ENCODE assay signal across 8 mouse cellular contexts in genomic region chr10:42987594-42988052, GRCm38 (mm10).
DNase-seq lines count a peak whose midpoint lies in the region; ATAC-seq and TF ChIP-seq lines count a peak whose summit lies in the region.

No protein-coding gene starts in this region.

- 12% methylated on average over 6 of the region's 6 CpGs for WGBS in kidney, embryonic 14.5 days
- WGBS in stomach, embryonic 15.5 days: 17% methylated on average over 6 of the region's 6 CpGs

- H3K4me2 ChIP-seq in kidney, embryonic 14.5 days (replicated peaks; ENCODE audit: low read depth, low read length): no peak overlapping the region
- H3K4me2 ChIP-seq in stomach, embryonic 15.5 days: no peak overlapping the region

- no peaks in the 10 kb centered on the region for H3K36me3 ChIP-seq in kidney, embryonic 14.5 days (ENCODE audit: control insufficient read depth, insufficient read depth, low read length)
- no peaks in the 10 kb centered on the region for H3K36me3 ChIP-seq in stomach, embryonic 15.5 days

- intact Hi-C loops in left cerebral cortex, adult 2 months (cut with DNase I): loop anchor here (1.0 to 5.0 kb wide), 2 partner anchors 29 to 145 kb away; no protein-coding TSS in a partner anchor

- no peaks in the 10 kb centered on the region for H3K9me3 ChIP-seq in kidney, embryonic 14.5 days (ENCODE audit: control insufficient read depth, low read length)
- H3K9me3 ChIP-seq in stomach, embryonic 15.5 days: no peaks in the 10 kb centered on the region

- no peak overlapping the region for H3K9ac ChIP-seq in kidney, embryonic 14.5 days (ENCODE audit: low read depth, low read length)
- H3K9ac ChIP-seq in stomach, embryonic 15.5 days: no peak overlapping the region

- DNase-seq in left cerebral cortex, adult 2 months (ENCODE audit: extremely low spot score in 1 of 2, low spot score in 2 of 2): no peak
- no peak for DNase-seq in left cerebral cortex, adult 11 months (ENCODE audit: low spot score)
- DNase-seq in embryo, embryonic 10 days (ENCODE audit: low spot score): peak; percentile 86
- DNase-seq in heart, adult 8-10 months (ENCODE audit: low spot score): peak; percentile 36
- DNase-seq in layer of hippocampus, adult 8-10 months (ENCODE audit: low spot score in 2 of 2): no peak

- H3K27me3 ChIP-seq in kidney, embryonic 14.5 days (ENCODE audit: control insufficient read depth, insufficient read depth, low read length): 0 out of 2 replicates have a peak, but pooled peaks cover 2% of the 10 kb centered on the region
- no peaks in the 10 kb centered on the region for H3K27me3 ChIP-seq in stomach, embryonic 15.5 days (replicated peaks)

- peak; percentile 62 for TF ChIP-seq CTCF in left cerebral cortex, adult 2 months (IDR thresholded peaks at IDR 0.05)

- no peak overlapping the region for H3K4me3 ChIP-seq in left cerebral cortex, adult 2 months
- no peak overlapping the region for H3K4me3 ChIP-seq in kidney, embryonic 14.5 days (ENCODE audit: low read length)
- no peak overlapping the region for H3K4me3 ChIP-seq in stomach, embryonic 15.5 days (replicated peaks)

- ATAC-seq in kidney, embryonic 14.5 days (ENCODE audit: low FRiP score, low TSS enrichment): peak; percentile 75
- peak; percentile 69 for ATAC-seq in megakaryocyte progenitor cell, adult 5-6 weeks (replicated peaks; ENCODE audit: poor library complexity)
- peak; percentile 77 for ATAC-seq in stomach, embryonic 15.5 days (ENCODE audit: insufficient read depth, low FRiP score, low read depth)

- H3K27ac ChIP-seq in left cerebral cortex, adult 2 months: no peak overlapping the region
- H3K27ac ChIP-seq in kidney, embryonic 14.5 days (ENCODE audit: low read depth, low read length): no peak overlapping the region
- no peak overlapping the region for H3K27ac ChIP-seq in stomach, embryonic 15.5 days

- peaks cover 15% of the 10 kb centered on the region; the same call in 1 of the 2 replicates for H3K4me1 ChIP-seq in kidney, embryonic 14.5 days (ENCODE audit: control insufficient read depth, insufficient read depth, low read length)
- H3K4me1 ChIP-seq in stomach, embryonic 15.5 days: no peaks in the 10 kb centered on the region

Comparison
In these comparisons a context has a peak if more than half of its experiments do, and no peak if none do; other contexts are left out.
1. DNase-seq: peak in embryo, embryonic 10 days (single experiment) and heart, adult 8-10 months (single experiment); none in left cerebral cortex, adult 2 months (0 of 2), left cerebral cortex, adult 11 months (single experiment) and layer of hippocampus, adult 8-10 months (0 of 2).
2. Peak in every context shown above with its lines, with median percentiles within 50 percentile points of each other: ATAC-seq.